Mouse (Mus musculus) layer of hippocampus, postnatal 25 days (tissue): ENCODE results near the gene Irx3. TPM values are rescaled to one million over a fixed set of nuclear protein-coding genes. Genes with fewer than 3 reads are reported as not detected.

Experiments used
- DNase-seq, 2 experiments: peaks; one replicate each; pipeline ENCODE4 v3.0.0; 2022; ENCODE audit warnings: mixed read lengths in 2 of 2, low spot score in 1 of 2; ENCODE audit errors: extremely low spot score in 1 of 2
- total RNA-seq, 2 experiments: library from RNA; stranded (reverse); gene quantifications; 2 replicates each; pipeline ENCODE4 v1.2.3; 2021

The Irx3 gene
- under 1 TPM in 1 of 2 experiments, not detected in 1; 0.14 TPM for total RNA-seq

DNA sequence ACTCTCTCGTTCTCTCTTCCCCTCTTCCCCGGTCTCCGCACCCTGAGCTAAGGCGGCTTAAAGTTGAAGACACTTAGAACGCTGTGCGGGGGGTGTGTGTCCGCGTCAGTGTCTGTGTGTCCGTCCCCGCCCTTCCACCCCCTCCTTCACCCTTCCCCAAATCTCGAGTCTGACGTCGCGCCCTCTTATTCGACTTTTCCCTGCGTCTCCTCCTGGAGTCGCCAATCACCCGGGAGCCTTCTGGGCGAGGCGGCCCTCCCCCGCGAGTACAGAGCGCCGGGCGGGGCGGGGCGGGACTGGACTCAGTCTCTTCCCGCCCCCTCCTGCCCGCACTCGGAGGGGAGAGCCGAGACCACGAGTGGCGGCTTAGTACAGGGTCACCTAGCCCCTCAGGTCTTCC, at the start of gene Irx3:
Gene Irx3, minus strand, starts transcription at position 229 of the 400 bp plus-strand sequence.
- DNase-seq: no peak

DNA sequence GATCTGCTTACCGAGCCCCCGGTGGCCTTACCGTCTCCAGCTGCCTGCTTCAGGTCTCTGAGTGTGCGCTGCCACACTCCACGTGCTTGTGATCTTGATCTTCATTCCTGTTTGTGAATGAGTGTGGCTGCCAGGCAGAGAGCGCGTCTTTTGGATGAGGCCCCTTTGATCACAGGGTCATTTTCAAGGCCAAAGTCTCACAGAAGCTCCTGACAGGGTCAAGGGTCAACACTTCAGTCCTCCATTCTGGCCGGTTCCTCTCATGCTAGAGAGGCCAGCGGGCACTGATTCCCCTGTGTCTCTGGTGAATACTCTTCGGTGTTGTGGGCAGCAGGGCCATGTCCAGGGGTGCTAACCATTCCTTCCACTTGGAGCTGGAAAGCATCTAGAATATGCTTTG, 49.5 kb upstream of the Irx3 start:
- DNase-seq: no peak

DNA sequence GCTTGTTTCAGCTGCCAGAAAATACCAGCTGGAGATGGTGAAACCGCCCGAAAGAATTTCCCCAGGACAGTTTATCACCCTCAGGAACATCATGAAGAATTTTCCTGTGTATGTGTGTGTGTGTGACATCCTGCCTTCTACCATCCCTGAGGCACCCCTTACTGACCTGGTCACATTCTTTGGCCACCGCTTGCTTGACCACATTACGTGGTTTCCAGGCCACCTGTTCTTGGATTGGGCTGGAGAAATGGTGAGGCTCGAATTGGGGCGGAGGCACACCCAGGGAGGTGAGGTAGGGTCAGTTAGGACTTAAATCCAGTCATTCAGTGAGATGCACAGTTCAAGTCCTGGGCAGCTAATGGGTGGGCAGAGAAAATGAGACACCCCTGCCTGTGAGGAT, 48.1 kb upstream of the Irx3 start:
- no peak for DNase-seq

DNA sequence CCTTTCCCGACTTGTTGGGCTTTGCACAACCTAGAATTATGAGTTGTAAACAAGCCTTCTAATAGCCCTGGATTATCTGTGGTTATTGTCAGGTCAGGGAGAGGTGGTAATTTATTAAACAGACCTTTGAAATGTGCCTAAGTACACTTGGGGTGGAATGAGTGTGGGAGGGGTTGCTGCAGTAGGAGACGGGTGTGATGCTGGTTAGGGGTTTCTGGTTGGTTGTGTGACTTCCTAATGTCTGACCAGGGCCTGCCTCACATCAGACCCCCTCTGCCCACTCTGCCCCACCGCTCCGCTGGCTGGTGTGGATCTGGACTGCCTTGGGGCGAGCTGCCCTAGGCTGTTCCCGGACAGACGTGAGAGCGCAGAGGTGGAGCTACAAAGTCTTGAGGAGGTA, 47.7 kb upstream of the Irx3 start:
- DNase-seq: no peak

DNA sequence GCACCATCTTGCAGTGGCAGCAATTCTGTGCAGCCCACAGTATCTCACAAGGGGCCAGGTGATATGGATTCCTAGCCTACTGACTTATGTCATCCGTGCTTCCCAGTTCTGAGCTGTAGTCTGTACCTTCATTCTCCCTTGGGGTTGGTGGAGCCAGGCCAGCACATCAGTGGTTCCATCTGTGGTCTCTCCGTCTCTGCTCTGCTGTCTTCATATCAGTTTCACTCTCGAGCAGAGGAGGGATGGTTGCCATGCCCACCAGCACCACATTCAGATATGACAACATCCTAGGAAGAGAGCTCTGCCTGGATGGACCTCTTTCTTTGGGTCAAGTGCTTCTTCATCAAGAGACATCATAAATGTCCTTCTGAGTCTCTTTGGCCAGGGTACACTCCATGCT, 43.8 kb upstream of the Irx3 start:
- no peak for DNase-seq

DNA sequence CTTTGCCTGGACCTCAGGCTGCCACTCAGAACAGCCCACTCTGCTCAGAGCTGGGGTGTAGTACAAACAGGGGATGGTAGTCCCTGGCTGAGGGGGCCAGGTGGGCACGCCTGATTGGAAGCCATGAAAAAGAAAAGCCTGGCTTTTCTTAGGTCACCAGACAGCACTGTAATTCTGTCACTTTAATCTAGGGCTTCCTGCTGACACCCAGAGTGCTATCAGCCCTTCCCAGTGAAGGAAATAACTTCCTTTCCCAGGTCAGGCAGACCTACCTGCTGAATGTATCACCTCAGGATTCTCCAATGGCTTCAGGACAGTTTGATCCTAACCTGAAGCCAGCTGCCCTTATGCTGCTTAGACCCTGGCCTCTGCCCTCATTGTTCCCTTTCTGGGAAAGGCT, 35.3 kb upstream of the Irx3 start:
- DNase-seq: no peak

DNA sequence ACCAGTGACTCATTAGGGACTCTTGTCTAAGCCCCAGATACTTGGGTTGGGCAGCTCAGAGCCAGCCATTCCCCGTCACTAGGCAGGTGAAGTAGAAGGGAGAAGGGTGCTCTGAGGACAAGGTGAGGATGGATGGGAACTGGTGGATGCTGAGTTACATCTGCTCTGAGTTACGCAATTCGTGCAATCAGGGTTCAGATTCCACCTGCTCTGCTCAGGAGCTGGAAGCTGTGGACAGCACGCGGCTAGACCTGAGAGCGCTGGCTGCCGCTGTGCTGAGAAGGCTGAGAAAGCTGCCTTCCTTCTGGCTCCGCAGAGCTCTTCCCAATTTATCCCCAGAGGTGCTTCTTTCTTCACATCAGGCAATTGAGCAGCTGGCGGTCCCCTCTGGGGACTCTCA, 34.8 kb upstream of the Irx3 start:
- no peak for DNase-seq

DNA sequence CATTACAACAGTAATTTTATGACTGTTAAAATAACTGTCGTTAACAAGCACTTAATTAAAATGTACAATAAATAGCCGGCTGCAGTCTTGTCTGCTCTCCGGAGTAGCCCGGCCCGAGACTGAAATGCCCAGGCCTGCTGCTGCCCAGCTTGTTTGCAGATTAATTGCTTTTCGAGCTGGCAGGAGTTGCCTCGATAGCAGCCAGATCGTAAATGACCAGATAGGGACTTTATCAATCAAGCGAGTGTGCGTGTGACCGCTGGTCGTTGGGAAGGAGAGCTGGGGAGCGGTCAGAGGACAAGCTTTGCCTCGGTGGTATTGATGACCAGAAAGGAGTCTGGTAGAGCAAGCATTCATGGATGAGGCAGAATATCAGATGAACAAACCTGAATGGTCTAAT, 25.8 kb upstream of the Irx3 start:
- no peak for DNase-seq

DNA sequence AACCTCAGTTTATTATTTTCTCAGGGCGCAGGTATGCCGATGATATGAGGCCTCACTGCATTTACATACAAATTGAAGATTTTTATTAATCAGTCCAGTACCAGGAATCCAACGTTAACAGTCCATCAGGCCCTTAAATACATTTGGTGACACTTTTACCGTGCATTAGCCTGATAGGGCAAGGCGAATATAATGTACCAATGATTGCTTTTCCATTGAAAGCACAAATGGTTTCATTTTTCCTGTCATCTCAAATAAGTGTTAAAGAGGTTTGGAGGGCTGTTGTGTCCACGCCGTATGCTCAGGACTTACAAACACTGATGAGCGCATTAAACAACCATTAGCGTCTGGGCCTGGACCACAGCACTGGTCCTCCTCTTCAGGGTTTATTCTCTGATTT, 25.3 kb upstream of the Irx3 start:
- DNase-seq: no peak

DNA sequence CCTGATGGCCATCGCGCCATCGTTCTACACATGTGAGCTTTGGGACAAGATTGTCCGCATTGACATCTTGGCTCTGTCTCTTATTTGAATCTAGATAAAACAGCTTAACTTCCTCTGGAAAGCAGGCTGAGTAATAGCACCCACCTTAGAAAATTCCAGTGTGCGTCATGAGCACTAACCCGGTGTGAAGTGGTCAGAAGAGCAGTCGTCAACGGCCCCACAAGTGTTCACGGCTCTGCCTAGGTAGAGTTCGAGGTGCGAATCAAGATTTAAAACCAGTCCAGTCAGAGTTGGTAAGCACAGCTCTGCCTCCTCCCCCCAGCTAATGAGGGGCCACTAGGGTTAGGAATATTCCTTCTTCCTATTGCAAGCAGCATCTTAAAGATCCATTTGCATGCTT, 21.5 kb upstream of the Irx3 start:
- no peak for DNase-seq

DNA sequence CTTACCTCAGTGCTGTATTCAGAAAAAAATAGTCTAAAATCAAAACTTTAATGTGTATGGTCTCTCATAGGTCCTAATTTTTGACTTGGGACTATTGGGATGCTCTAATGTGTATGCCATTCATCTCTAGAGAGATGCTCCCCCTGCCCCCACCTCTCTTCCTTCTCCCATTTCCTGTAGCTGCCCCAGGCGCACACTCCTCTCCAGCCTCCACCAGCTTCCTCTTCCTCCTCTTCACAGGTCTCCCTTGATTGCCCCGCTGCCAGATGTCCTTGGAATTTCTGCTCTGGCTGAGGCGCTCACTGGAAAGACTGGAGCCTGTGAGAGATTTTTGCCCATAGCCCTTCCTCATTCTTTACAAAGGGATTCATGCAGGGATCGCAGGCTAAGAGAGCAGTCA, 20.9 kb upstream of the Irx3 start:
- no peak for DNase-seq

DNA sequence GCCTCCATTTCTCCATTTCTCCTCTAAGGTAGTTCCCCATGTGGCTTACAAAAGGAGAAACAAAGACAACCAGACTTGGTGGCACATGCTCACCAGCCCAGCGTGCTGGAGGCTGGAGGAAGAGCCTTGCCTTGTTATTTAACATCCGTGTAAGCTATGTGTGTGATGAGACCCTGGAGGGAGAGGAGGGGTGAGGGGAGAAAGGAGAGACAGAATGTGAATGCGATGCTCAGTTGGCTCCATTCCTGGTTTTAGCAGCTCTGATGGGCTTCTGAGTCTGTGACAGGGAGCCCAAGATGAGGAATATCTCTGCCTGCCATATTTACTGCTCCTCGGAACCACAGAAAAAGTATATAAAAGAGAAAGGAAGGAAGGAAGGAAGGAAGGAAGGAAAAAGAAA, 20.1 kb upstream of the Irx3 start:
- no peak for DNase-seq

DNA sequence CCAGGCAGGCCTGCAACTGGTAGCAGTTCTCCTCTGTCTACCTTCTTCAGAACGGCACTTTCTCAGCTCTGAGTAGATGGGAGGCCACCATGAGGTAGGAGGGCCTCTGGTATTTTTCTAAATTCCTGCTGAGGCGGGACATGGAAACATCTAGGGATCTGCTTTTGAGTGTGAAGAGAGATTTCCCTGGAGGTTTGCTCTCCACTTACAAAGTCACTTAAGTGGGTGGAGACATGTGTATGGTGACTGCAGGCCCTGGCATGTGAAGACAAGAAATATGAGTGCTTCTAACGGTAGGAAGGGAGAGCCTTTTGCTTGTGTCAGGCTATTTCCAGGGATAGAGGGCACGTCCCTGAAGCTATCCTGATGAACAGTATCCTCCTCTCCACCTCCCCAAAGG, 17.9 kb upstream of the Irx3 start:
- DNase-seq: no peak

DNA sequence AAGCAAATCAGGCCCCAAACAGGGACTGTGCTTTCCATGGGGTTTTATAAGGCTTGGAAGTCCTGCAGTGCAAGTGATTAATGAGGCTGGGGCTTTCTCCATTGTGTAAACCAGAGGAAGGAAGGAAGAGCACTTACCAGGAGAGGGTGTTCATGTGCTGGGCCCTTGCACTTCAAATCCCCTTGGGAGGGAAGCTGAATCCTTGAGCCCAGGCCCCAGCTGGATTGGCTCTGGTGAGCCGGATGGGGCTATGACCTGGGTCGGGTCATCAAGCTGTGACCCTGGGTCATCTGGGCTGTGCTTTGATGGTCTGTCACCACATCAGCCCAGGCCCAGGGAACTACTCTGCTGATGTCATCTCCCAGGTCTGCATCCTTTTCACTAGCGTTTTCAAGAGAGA, 16.9 kb upstream of the Irx3 start:
- no peak for DNase-seq

DNA sequence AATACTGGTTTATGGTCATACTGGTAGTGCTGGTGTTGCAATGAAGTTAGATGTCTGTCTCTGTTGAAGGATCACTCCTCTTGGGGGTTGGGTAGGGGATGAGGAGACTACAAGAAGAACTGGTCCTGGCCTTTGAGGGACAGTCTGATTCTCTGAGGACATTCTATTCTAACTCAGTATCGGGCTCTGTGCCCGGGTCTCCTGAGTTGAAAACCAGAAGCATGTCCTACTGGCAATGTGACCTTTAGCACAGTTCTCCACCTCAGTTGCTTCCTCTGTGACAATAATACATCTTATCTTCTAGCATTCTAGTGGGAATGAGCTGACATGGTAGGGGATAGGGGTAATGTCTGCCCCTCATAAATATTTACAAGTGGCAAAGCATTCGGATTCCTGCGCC, 12.2 kb upstream of the Irx3 start:
- no peak for DNase-seq

DNA sequence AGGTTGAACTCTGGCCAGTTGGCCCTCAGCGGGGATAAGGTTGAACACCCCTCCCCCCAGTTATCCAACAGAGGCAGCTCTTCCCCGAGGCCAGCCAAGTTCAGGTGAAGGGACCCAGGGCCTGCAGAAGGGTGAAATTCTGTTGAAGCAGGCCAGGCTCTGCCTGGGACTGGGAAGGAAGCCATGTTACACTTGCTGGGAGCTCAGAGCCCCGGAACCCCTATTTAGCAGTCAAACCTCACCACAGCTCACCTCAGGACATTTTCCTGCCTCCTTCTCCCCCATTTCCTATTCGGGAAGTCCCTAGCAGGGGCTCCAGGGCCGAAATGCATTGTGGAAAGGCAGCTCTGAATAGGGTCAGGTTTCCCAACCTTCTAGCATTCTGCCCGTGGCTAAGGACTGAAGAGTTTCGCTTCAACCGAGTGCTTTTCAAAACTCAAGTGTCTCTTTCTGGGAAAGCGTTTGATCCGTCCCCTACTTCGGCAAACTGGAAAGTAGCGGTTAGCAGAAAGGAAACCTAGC, 4.9 kb upstream of the Irx3 start:
- no peak for DNase-seq

DNA sequence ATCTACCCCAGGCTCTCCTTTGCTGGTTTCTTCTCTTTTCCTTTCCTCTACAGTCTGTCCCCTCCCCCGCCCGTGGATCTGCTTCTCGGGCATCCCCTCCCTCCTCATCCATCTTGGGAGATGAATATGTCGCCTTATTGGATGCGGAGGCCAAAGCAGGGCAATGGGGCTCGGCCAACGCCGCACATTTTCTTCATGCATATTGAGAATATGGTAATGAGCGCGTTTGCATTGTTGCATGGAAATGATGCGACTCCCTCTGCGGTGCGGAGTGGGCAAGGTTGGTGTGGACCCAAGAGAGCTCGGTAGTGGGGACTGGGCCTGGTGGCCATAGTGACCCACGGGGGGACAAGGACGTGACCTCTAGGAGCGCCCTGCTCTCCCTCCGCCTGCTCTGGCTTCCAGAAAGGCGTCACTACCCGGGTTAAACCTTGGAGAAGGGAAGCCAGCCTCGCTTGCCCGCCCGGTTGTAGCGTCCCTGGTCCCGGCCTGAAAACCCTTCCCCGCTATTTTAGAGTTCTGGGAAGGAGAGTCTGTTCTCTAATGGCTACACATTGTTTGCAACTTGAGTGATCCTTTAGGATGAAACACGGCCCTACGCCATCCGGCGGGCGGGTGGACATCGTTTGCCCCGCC, 4.3 kb upstream of the Irx3 start:
- DNase-seq: no peak

DNA sequence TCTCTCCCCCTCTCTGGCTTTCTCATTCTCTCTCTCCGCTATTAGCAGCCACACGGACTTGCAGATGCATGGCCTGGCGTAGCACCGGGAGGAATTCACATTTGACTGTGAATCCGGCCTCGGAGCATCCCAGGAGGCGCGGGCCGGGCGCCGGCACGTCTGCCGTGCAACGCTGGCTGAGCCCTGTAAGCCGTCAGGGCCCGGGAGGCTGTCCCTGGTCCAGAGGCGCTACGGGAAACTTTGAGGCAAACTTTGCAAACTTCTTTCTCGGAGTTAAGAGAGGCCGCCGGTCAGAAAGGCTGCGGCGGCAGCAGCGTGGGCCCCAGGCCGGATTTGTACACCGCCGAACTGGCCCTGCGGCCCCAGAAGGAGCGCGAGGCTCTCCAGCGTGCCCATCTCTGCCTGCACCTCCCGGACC, 3.4 kb upstream of the Irx3 start:
- no peak for DNase-seq

DNA sequence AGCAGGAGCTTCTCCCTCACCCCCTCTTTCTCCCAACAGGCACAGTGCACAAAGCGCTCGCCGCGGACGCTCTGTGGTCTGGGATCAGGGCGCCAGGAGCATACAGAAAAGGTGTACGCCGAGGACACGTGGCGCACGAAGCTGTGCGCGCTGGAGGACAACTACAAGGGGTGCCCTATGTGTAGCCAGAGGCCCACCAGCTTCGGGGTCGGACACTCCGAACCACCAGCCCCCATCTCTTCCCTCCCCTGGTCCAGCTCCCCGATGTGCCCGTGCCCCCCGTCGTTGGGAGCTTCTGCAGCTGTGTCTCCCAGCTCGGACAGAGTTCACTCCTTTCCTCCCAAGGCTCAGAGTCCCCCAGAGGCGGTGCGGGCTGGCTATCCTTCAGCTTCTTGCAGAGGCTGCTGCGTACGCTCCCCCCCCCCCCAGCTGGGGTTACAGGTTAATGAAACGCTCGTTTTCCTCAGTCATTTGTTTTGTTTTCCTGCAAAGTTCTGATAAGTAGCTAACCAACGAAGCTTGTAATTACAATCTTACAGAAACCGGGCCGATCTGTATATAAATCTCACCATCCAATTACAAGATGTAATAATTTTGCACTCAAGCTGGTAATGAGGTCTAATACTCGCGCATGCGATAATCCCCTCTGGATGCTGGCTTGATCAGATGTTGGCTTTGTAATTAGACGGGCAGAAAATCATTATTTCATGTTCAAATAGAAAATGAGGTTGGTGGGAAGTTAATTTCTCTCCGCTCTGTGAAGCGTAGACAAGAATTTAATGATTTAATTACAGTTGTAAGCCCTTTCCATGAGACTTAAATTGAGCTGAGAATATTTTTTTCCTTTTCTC, 2.8 kb upstream of the Irx3 start:
- no peak for DNase-seq

DNA sequence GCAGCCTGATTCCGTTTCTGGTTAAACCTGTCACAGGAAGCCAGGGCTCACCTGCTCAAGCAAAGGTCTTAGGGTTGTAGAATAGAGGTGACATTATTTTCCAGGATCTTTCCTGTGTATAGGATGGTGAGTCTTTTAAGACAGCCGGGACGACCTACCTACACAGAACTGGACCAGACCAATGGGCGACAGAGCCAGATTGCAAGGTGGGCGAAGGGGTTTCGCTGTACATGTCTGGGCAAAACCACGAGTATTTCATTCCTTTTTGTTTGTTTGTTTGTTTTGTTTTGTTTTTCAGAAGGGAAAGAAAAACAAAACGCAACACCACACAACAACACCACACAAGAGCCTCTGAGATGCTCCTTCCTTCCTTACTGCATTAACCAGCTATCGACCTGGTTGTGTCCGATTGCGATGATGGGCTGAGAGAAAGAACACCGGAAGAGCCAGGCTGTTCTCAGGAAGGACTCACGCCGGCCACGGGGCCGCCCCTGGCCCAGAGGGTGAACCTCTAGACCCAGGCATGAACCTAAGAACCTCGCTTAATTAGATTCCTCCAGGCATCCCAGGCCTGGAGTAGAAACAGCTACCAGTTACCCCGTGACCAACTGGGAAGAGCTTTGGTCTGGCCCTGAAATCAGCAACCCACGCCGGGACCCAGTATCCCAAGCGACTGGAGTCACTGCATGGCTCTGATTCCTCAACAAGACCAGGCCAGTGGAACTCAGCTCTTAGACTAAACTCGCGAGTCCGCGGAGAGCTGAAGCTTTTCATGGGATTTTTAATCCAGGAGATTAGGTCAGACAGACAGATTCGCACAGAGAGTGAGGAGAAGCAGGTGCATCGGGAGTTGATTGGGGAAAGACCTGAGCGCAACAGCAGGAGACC, 1.9 kb upstream of the Irx3 start:
- no peak for DNase-seq
